Mouse (Mus musculus) A20 (cell line): ENCODE measurements around the gene Vangl2.

Source experiments
- DNase-seq: peaks from one replicate; pipeline ENCODE4 v3.0.0-alpha.2; 2011; ENCODE audit warnings: low read depth, low spot score

The Vangl2 gene

GRCm38 (mm10) chr1:172027809-172028102, 488 bp downstream of the Vangl2 start:
- DNase-seq, result no peak

- peak; percentile 82 for DNase-seq
Observed at GRCm38 (mm10) chr1:172027010-172027808, 1.0 kb downstream of the Vangl2 start.

GRCm38 (mm10) chr1:172026201-172026901, 1.9 kb downstream of the Vangl2 start:
- DNase-seq, result peak; percentile 36

GRCm38 (mm10) chr1:172025201-172025904, 2.9 kb downstream of the Vangl2 start:
- no peak for DNase-seq

- DNase-seq, result no peak
Observed at GRCm38 (mm10) chr1:172024140-172024895, 3.9 kb downstream of the Vangl2 start.

- no peak for DNase-seq
Observed at GRCm38 (mm10) chr1:172019863-172020521, 8.3 kb downstream of the Vangl2 start.

- DNase-seq, result no peak
Observed at GRCm38 (mm10) chr1:172019339-172019738, 8.9 kb downstream of the Vangl2 start.

GRCm38 (mm10) chr1:172018336-172019311, 9.6 kb downstream of the Vangl2 start:
- no peak for DNase-seq

GRCm38 (mm10) chr1:172017517-172018070, 10.7 kb downstream of the Vangl2 start:
- no peak for DNase-seq

GRCm38 (mm10) chr1:172016660-172017516, 11.4 kb downstream of the Vangl2 start:
- no peak for DNase-seq

GRCm38 (mm10) chr1:172016031-172016430, 12.2 kb downstream of the Vangl2 start:
- no peak for DNase-seq

- no peak for DNase-seq
Observed at GRCm38 (mm10) chr1:172015312-172015939, 12.8 kb downstream of the Vangl2 start.

GRCm38 (mm10) chr1:172014771-172015170, 13.5 kb downstream of the Vangl2 start:
- DNase-seq, result no peak

- peak; percentile 56 for DNase-seq
Observed at GRCm38 (mm10) chr1:172012030-172012429, 16.2 kb downstream of the Vangl2 start.

- no peak for DNase-seq
Observed at GRCm38 (mm10) chr1:172010042-172010824, 18.0 kb downstream of the Vangl2 start.

- no peak for DNase-seq
Observed at GRCm38 (mm10) chr1:172009406-172009805, 18.8 kb downstream of the Vangl2 start.

GRCm38 (mm10) chr1:172008351-172008750, 19.9 kb downstream of the Vangl2 start:
- no peak for DNase-seq
